Mouse (Mus musculus) hindbrain, embryonic 15.5 days (tissue): ENCODE results near the gene Hoxd8. TPM values are rescaled to one million over a fixed set of nuclear protein-coding genes. Genes with fewer than 3 reads are reported as not detected.

Experiments used
- ATAC-seq: fragments of 200-750 bp; cut with Nextera tagmentation; 2 replicates; pipeline ENCODE4 v1.8.0; 2017; ENCODE audit warnings: low read depth, moderate number of reproducible peaks, moderate TSS enrichment; ENCODE audit not compliant: low FRiP score
- H3K27ac ChIP-seq: fragments of 300-500 bp; sonication (generic); replicated peaks from 2 replicates; pipeline ENCODE4 v1.5.1; 2015; ENCODE audit warnings: mild to moderate bottlenecking, inconsistent platforms
- H3K27me3 ChIP-seq: fragments of 300-500 bp; sonication (generic); 2 replicates; pipeline ENCODE4 v1.6.1; 2015; ENCODE audit warnings: control low read depth, inconsistent platforms
- H3K36me3 ChIP-seq: fragments of 300-500 bp; sonication (generic); 2 replicates; pipeline ENCODE4 v1.6.1; 2015; ENCODE audit warnings: control low read depth, inconsistent platforms
- H3K4me1 ChIP-seq: fragments of 300-500 bp; sonication (generic); replicated peaks from 2 replicates; pipeline ENCODE4 v1.6.1; 2015; ENCODE audit warnings: control low read depth, inconsistent platforms
- H3K4me2 ChIP-seq: fragments of 300-500 bp; sonication (generic); 2 replicates; pipeline ENCODE4 v1.6.1; 2015; ENCODE audit warnings: moderate library complexity, mild to moderate bottlenecking, inconsistent platforms
- H3K4me3 ChIP-seq: fragments of 300-500 bp; sonication (generic); 2 replicates; pipeline ENCODE4 v1.5.1; 2015; ENCODE audit warnings: mild to moderate bottlenecking, inconsistent platforms
- H3K9ac ChIP-seq: fragments of 300-500 bp; sonication (generic); 2 replicates; pipeline ENCODE4 v1.6.1; 2015; ENCODE audit warnings: inconsistent platforms
- H3K9me3 ChIP-seq: fragments of 300-500 bp; sonication (generic); 2 replicates; pipeline ENCODE4 v1.6.1; 2016; ENCODE audit warnings: control low read depth, inconsistent platforms
- WGBS: fragments of 180-500 bp; shearing (Covaris S2); methylation state at CpG from one replicate; pipeline ENCODE4 v1.1.7; 2015; 5-methylcytosine and 5-hydroxymethylcytosine counted together
- polyA plus RNA-seq: library from polyadenylated mRNA; unstranded; fragments of >200 nt; fragmentation: Nextera tagmentation; extraction: Ambion mirVana; gene quantifications from 2 replicates; pipeline ENCODE4 v1.2.1, GENCODE M21; 2015

The Hoxd8 gene
- polyA plus RNA-seq, 1 experiment from 2014 or later = 1.3 TPM

DNA sequence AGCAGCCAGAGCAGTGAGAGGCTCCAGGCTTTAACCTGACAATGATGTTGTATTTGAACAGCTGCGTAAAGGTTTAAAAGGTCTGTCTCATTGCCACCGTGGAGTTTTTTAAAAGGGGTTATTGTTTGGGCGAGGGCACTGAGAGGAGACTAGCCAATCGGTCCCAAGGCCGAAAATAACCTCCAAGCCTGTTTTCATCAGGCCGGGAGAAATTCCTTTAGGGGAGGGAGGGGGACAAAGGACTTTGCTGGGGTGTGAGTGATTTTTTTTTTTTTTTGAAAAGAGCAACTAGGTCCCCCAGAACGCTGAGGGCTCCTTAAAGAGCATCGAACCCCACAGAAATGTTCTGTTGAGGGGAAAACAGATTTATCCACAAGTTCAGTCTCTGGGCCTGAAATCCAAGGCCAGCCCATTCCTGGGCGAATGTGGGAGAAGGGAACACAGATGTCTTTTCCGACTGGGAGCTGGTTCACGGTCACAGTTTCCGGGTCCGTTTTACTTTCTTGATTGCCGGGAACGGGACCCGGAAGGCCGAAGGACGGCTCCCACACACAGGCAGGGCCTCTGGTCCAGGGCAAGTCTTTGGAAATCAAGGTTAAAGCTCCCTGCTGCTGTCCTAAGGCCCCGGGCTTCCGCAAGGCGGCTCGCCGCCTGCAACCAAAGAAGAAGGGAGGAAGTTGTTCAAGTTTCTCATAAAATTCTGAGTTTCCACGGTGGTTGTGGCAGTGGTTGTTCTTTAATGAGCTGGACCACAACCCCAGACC is 14.7 kb upstream of the Hoxd8 start:
- no peak overlapping the region for H3K9ac ChIP-seq
- peaks cover 93% of the 10 kb centered on the region for H3K27me3 ChIP-seq
- H3K4me1 ChIP-seq = no peaks in the 10 kb centered on the region
- H3K4me3 ChIP-seq = no peak overlapping the region
- no peak overlapping the region for H3K27ac ChIP-seq
- no peaks in the 10 kb centered on the region for H3K9me3 ChIP-seq
- H3K4me2 ChIP-seq = no peak overlapping the region
- H3K36me3 ChIP-seq = no peaks in the 10 kb centered on the region
- no peak for ATAC-seq
- WGBS = under 1% methylated on average over 24 of the region's 24 CpGs

DNA sequence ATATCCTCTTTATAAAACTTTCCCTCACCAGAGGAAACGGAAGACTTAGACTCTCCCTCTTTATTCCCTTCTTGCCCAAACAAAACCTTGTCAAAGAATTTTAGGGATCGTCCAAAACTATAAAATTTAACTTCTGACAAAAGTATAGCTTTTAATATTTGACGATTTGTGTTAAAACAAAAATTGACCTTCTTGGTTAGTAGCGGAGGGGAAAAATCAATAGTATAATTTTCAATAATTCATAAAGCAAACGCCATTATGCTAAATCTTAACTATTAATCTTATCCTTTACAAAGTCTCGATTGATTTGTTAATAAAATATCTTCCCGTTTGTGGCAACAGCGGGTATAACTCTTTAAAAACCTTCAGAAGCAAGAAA is 14.1 kb upstream of the Hoxd8 start:
- no peak overlapping the region for H3K27ac ChIP-seq
- WGBS = 7% methylated on average over 8 of the region's 8 CpGs
- H3K36me3 ChIP-seq = no peaks in the 10 kb centered on the region
- H3K9ac ChIP-seq = no peak overlapping the region
- H3K27me3 ChIP-seq = peaks cover 93% of the 10 kb centered on the region
- no peak for ATAC-seq
- H3K4me2 ChIP-seq = no peak overlapping the region
- no peaks in the 10 kb centered on the region for H3K9me3 ChIP-seq
- H3K4me1 ChIP-seq = no peaks in the 10 kb centered on the region
- no peak overlapping the region for H3K4me3 ChIP-seq

DNA sequence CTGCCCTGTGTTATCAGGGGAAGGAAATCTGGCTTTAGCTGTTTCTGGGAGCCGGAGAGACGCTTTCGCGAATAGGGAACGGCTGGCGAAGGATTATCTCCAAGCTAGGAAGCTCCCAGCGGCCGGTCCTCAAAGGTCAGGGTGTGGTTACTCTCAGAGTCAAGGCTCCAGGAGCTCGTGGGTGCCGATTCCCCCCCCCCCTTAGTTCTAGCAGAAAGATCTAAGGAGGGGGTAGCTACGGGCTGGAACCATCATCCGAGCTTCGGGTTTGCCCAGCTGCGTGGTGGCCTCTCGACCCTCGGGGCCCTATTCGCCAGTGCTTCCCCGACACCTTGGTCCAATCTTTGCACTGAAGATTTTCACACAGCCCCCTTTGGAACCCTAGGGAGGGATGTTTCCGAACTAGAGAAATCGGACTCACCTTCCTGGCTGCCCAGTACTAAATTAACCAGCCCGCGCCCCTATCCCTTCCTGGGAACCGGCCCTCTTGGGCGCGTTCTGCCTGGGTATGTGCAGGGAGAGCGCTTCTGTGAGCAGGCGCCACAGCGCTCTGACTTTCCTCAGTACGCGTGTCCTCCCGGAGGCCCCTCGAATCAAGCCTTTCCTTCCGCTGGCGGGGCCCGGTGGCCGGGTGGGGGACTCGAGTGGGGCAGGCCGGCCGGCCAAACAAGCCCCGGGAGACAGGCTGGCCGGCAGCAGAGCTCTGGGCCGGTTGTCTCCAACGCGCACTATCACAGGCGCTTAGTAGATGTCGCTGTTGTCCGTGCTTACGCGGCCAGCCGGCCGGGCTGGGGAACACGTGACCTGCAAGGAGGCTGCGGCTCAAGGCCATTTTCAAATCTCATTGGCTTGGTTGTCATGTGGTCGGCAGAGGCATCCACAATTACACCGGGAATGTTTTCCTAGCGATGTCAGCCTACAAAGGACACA is 13.1 kb upstream of the Hoxd8 start, which contains the start of gene Hoxd10:
Gene Hoxd10, plus strand, starts transcription at position 903 of the 930 bp plus-strand sequence.
- ATAC-seq = no peak
- Histone ChIP-seq H3K4me1 (no peaks in the 10 kb centered on the region), H3K36me3 (no peaks in the 10 kb centered on the region), H3K9me3 (no peaks in the 10 kb centered on the region), H3K4me3 (no peak within 1 kb of the TSS), H3K27me3 (peaks cover 95% of the 10 kb centered on the region), H3K4me2 (peak within 1 kb of the TSS; percentile 17; the same call in 1 of the 2 replicates), H3K9ac (no peak within 1 kb of the TSS), H3K27ac (no peak within 1 kb of the TSS)
- WGBS = under 1% methylated on average over 56 of the region's 56 CpGs

DNA sequence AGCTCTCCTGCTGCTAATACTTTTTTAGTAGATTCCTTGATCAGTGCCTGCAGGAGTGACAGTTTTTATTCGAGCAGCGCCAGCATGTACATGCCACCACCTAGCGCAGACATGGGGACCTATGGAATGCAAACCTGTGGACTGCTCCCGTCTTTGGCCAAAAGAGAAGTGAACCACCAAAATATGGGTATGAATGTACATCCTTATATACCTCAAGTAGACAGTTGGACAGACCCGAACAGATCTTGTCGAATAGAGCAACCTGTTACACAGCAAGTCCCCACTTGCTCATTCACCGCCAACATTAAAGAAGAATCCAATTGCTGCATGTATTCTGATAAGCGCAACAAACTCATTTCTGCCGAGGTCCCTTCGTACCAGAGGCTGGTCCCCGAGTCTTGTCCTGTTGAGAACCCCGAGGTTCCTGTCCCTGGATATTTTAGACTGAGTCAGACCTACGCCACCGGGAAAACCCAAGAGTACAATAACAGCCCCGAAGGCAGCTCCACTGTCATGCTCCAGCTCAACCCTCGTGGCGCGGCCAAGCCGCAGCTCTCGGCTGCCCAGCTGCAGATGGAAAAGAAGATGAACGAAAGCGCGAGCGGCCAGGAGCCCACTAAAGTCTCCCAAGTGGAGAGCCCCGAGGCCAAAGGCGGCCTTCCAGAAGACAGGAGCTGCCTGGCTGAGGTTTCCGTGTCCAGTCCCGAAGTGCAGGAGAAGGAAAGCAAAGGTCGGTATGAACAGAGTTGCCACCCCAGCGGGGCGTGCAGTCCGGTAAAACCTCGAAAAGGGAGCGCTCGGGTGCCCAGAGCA is 12.2 kb upstream of the Hoxd8 start:
- H3K36me3 ChIP-seq = no peaks in the 10 kb centered on the region
- H3K4me1 ChIP-seq = no peaks in the 10 kb centered on the region
- 4% methylated on average over 35 of the region's 35 CpGs for WGBS
- no peaks in the 10 kb centered on the region for H3K9me3 ChIP-seq
- no peak for ATAC-seq
- peaks cover 94% of the 10 kb centered on the region for H3K27me3 ChIP-seq
- no peak overlapping the region for H3K4me3 ChIP-seq
- H3K27ac ChIP-seq = no peak overlapping the region
- no peak overlapping the region for H3K4me2 ChIP-seq
- H3K9ac ChIP-seq = no peak overlapping the region

DNA sequence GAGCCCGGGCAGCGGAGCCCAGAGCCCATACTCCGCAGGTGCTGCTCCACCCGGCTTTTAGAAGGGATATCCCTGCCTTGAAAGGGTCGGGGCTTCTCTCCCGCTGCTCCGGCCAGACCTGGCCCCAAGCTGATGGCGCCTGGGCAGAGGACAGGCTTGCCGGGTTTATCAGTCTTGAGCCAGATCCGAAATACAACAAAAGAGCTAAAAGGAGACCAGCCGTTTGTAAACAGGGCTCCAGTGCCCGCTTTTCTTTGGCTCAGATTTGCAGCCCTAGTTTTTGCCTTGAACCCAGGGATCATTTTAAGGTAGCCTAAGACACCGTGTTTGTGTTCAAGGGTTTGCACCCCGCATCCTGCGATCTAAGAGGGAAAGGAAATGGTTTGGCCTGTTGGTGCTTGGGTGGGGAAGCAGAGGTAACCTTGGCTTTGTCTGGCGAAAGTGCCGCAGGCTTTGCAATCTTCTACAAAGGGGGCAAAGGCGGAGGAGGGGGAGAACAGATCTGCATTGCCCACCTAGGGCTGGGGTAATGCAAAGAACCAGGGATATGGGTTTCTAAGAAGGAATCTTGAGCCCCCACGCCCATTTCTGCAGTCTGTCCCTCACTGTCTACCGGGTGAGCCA is 11.5 kb upstream of the Hoxd8 start:
- peaks cover 6% of the 10 kb centered on the region for H3K4me1 ChIP-seq
- H3K9ac ChIP-seq = no peak overlapping the region
- no peaks in the 10 kb centered on the region for H3K9me3 ChIP-seq
- H3K36me3 ChIP-seq = no peaks in the 10 kb centered on the region
- no peak for ATAC-seq
- WGBS = 2% methylated on average over 20 of the region's 20 CpGs
- H3K4me3 ChIP-seq = no peak overlapping the region
- H3K27me3 ChIP-seq = peaks cover 91% of the 10 kb centered on the region
- H3K4me2 ChIP-seq = no peak overlapping the region
- no peak overlapping the region for H3K27ac ChIP-seq

DNA sequence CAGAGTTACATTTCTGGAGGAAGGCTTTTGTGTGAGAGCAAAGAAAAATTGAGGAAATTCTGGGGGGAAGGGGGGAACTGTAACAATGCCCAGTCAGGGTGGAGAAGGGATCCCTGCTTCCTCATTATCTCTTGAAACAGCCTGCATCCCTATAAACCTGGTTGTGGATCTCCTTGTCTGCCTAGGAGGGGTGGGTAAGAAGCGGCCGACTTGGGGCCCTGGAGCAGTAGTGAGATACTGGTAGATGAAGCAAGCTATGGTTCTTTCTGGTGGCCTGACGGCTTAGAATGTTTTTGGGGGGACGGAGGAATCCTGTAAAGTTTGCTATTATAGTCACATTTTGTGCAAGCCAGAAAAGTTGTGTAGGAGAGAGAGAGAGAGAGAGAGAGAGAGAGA is 11.0 kb upstream of the Hoxd8 start:
- ATAC-seq = no peak
- H3K27me3 ChIP-seq = peaks cover 86% of the 10 kb centered on the region
- no peak overlapping the region for H3K9ac ChIP-seq
- H3K4me1 ChIP-seq = peaks cover 10% of the 10 kb centered on the region
- H3K4me3 ChIP-seq = no peak overlapping the region
- H3K27ac ChIP-seq = no peak overlapping the region
- no peaks in the 10 kb centered on the region for H3K36me3 ChIP-seq
- H3K9me3 ChIP-seq = no peaks in the 10 kb centered on the region
- no peak overlapping the region for H3K4me2 ChIP-seq
- WGBS = 11% methylated on average over 4 of the region's 4 CpGs

DNA sequence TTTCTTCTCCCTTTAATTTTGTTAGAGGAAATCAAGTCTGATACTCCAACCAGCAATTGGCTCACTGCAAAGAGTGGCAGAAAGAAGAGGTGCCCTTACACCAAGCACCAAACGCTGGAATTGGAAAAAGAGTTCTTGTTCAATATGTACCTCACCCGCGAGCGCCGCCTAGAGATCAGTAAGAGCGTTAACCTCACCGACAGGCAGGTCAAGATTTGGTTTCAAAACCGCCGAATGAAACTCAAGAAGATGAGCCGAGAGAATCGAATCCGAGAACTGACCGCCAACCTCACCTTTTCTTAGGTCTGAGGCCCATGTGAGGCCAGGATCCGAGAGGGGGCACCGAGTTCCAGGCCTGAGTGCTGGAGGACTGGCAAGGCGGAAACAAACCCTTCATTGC is 10.3 kb upstream of the Hoxd8 start:
- peaks cover 83% of the 10 kb centered on the region for H3K27me3 ChIP-seq
- H3K27ac ChIP-seq = no peak overlapping the region
- no peak overlapping the region for H3K4me2 ChIP-seq
- no peak overlapping the region for H3K9ac ChIP-seq
- peaks cover 12% of the 10 kb centered on the region for H3K4me1 ChIP-seq
- H3K36me3 ChIP-seq = no peaks in the 10 kb centered on the region
- WGBS = 1% methylated on average over 16 of the region's 16 CpGs
- H3K9me3 ChIP-seq = no peaks in the 10 kb centered on the region
- no peak for ATAC-seq
- H3K4me3 ChIP-seq = no peak overlapping the region

DNA sequence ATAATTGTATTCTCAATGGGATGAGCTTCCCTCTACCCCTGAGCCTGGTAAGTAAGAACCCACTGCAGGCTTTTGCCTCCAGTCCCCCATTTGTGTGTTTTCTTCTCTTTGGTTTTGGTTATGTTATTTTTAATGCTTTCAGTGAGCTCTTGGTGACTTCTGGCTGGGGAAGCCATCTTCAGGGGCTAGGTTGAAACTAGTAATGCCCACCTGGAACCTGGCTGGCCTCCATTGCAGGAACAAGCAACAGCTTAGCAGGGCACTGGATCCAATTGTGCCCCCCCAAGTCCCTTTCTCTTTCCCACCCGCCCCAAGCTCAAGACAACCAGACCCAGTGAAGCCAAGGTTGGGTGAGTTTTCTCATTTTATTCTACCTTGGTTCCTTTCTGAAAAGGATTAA is 9.0 kb upstream of the Hoxd8 start:
- WGBS = 0% methylated on average over 1 of the region's 1 CpGs
- H3K4me1 ChIP-seq = peaks cover 12% of the 10 kb centered on the region
- no peaks in the 10 kb centered on the region for H3K9me3 ChIP-seq
- no peak overlapping the region for H3K9ac ChIP-seq
- H3K27ac ChIP-seq = no peak overlapping the region
- H3K27me3 ChIP-seq = peaks cover 83% of the 10 kb centered on the region
- H3K36me3 ChIP-seq = no peaks in the 10 kb centered on the region
- H3K4me2 ChIP-seq = no peak overlapping the region
- no peak for ATAC-seq
- H3K4me3 ChIP-seq = no peak overlapping the region

DNA sequence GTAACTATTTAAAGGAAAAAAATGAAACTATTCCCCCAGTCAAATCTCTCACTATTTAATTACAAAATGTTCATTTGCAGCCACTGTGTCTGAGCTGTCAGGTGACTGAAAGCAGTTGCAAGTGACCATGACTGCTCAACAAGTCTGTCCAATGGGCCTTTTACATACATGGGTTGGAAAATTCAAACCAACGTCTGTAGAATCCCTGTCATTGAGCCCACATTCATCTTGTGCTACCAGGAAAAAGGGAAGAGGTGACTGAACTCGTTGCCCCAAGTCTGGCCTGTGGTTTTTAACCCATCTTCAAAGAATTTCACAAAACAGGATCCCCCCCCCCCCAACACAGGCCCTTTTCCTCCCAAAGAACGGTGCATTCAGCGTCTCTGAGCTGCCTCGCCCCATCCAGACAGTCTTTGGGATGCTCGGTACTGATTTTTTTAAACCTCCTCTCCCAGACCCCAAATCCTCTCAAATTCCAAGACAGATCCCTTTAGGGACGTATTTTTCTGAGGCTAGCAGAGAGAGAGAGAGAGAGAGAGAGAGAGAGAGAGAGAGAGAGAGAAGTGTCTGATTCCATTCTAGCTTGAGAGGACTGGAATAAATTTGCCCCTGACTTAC is 8.5 kb upstream of the Hoxd8 start:
- 3% methylated on average over 7 of the region's 7 CpGs for WGBS
- no peak overlapping the region for H3K9ac ChIP-seq
- peaks cover 87% of the 10 kb centered on the region for H3K27me3 ChIP-seq
- ATAC-seq = no peak
- no peaks in the 10 kb centered on the region for H3K36me3 ChIP-seq
- H3K4me1 ChIP-seq = peaks cover 12% of the 10 kb centered on the region
- no peak overlapping the region for H3K27ac ChIP-seq
- H3K9me3 ChIP-seq = no peaks in the 10 kb centered on the region
- H3K4me2 ChIP-seq = no peak overlapping the region
- H3K4me3 ChIP-seq = no peak overlapping the region

DNA sequence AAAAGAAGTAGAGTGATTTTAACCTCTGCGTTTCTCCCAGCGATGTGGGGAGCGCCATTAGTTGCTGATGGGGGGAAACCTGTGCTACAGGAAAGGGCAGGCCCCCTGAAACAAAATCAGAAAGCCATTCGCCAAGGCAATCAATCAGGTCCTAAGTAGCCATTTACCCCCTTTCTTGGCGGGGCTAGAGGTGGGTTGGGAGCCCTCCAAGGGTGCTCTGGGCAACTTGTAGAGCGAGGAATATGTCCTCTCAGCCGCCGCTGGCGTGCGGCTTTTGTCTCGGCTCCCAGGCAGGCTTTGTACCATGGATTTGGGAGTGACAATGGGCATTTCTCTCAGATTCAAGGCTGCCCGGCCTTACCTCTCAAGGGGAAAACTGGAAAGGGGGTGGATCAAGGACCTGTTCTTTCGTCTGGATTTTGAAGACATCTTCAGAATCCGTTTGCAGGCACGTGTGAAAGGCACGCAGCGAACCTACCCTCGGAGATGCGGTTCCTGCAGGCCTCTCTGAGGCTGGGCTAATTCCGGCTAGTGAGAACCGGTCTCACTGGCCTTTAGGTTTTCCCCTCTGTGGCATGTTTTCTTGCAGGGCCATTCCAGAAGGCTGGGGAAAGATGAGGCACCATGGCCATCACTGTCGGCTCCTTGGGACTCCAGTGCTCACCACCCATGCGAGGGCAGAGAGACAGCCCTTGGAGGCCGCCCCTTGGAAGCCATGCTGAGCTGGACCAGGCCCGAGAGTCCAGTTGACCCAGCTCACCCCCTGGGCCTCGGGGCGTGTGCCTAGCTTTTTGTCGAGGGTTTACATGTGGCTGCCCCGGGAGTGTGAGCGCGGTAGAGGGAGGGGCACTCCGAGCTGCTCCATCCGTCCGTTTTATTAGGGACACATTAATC is 7.7 kb upstream of the Hoxd8 start:
- Histone ChIP-seq H3K27ac (no peak overlapping the region), H3K9me3 (no peaks in the 10 kb centered on the region), H3K36me3 (no peaks in the 10 kb centered on the region), H3K4me1 (peaks cover 12% of the 10 kb centered on the region), H3K9ac (no peak overlapping the region), H3K27me3 (peaks cover 87% of the 10 kb centered on the region), H3K4me3 (no peak overlapping the region), H3K4me2 (no peak overlapping the region)
- no peak for ATAC-seq
- WGBS = 2% methylated on average over 34 of the region's 34 CpGs
